Mouse (Mus musculus): ENCODE results near the gene Wbp1l.

Wbp1l gene

GRCm38 (mm10) chr19:46706540-46707295 lies 107.8 kb downstream of the Wbp1l start:
- no peak for DNase-seq
